Mouse (Mus musculus): ENCODE data around the gene Rnf114. TPM values are rescaled to one million over a fixed set of nuclear protein-coding genes. Genes with fewer than 3 reads are reported as not detected.

The Rnf114 gene
- polyA plus RNA-seq, 1 experiment from 2014 or later, result 119 TPM

- H3K4me1 ChIP-seq (ENCODE audit: insufficient read depth, low read depth, low read length), result peaks cover 39% of the 10 kb centered on the region
- no peaks in the 10 kb centered on the region for H3K9me3 ChIP-seq (ENCODE audit: low read length)
- TF ChIP-seq CTCF (IDR thresholded peaks at IDR 0.05), result no peak
- TF ChIP-seq EP300 (IDR thresholded peaks at IDR 0.05), result peak; percentile 80
- WGBS, result 12% methylated on average over 16 of the region's 16 CpGs
- no peak overlapping the region for H3K4me3 ChIP-seq (ENCODE audit: low read depth, low read length)
- peak overlapping the region; percentile 32 for H3K4me2 ChIP-seq (replicated peaks; ENCODE audit: low read depth, low read length)
- peak; percentile 87 for DNase-seq (ENCODE audit: low spot score)
- H3K36me3 ChIP-seq (ENCODE audit: insufficient read depth, low read length), result no peaks in the 10 kb centered on the region
- H3K9ac ChIP-seq (replicated peaks; ENCODE audit: low read depth), result peak overlapping the region; percentile 16; the same call in 1 of the 2 replicates
- peak; percentile 60 for ATAC-seq
- H3K27me3 ChIP-seq (replicated peaks; ENCODE audit: insufficient read depth, low read length), result no peaks in the 10 kb centered on the region
- H3K27ac ChIP-seq (ENCODE audit: low read length), result peak overlapping the region; percentile 96
These were observed 50.9 kb downstream of the Rnf114 start for GRCm38 (mm10) chr2:167543121-167544003.

GRCm38 (mm10) chr2:167544004-167544356 lies 51.5 kb downstream of the Rnf114 start:
- ATAC-seq, result peak; percentile 76; the same call in 1 of the 2 replicates
- peaks cover 39% of the 10 kb centered on the region for H3K4me1 ChIP-seq (ENCODE audit: insufficient read depth, low read depth, low read length)
- H3K27me3 ChIP-seq (replicated peaks; ENCODE audit: insufficient read depth, low read length), result no peaks in the 10 kb centered on the region
- peak overlapping the region; percentile 96 for H3K27ac ChIP-seq (ENCODE audit: low read length)
- no peaks in the 10 kb centered on the region for H3K36me3 ChIP-seq (ENCODE audit: insufficient read depth, low read length)
- no peak overlapping the region for H3K4me2 ChIP-seq (replicated peaks; ENCODE audit: low read depth, low read length)
- H3K9me3 ChIP-seq (ENCODE audit: low read length), result no peaks in the 10 kb centered on the region
- 9% methylated on average over 4 of the region's 4 CpGs for WGBS
- H3K4me3 ChIP-seq (ENCODE audit: low read depth, low read length), result no peak overlapping the region
- no peak for TF ChIP-seq EP300 (IDR thresholded peaks at IDR 0.05)
- no peak for TF ChIP-seq CTCF (IDR thresholded peaks at IDR 0.05)
- peak; percentile 86 for DNase-seq (ENCODE audit: low spot score)
- H3K9ac ChIP-seq (replicated peaks; ENCODE audit: low read depth), result peak overlapping the region; percentile 16; the same call in 1 of the 2 replicates

GRCm38 (mm10) chr2:167544456-167544855 lies 52.0 kb downstream of the Rnf114 start:
- Histone ChIP-seq H3K27ac (ENCODE audit: low read length) (peak overlapping the region; percentile 96), H3K36me3 (ENCODE audit: insufficient read depth, low read length) (no peaks in the 10 kb centered on the region), H3K9me3 (ENCODE audit: low read length) (no peaks in the 10 kb centered on the region), H3K27me3 (replicated peaks; ENCODE audit: insufficient read depth, low read length) (no peaks in the 10 kb centered on the region), H3K9ac (replicated peaks; ENCODE audit: low read depth) (no peak overlapping the region), H3K4me2 (replicated peaks; ENCODE audit: low read depth, low read length) (no peak overlapping the region), H3K4me1 (ENCODE audit: insufficient read depth, low read depth, low read length) (peaks cover 39% of the 10 kb centered on the region), H3K4me3 (ENCODE audit: low read depth, low read length) (no peak overlapping the region)
- ATAC-seq (no peak), DNase-seq (ENCODE audit: low spot score) (peak; percentile 59)
- WGBS, result 33% methylated on average over 5 of the region's 5 CpGs
- TF ChIP-seq EP300 (IDR thresholded peaks at IDR 0.05) (0 out of 2 replicates have a peak, but pooled peaks have one; percentile 13), CTCF (IDR thresholded peaks at IDR 0.05) (no peak)

- Histone ChIP-seq H3K9me3 (ENCODE audit: low read length) (no peaks in the 10 kb centered on the region), H3K4me1 (ENCODE audit: insufficient read depth, low read depth, low read length) (peaks cover 28% of the 10 kb centered on the region), H3K4me3 (ENCODE audit: low read depth, low read length) (no peak overlapping the region), H3K36me3 (ENCODE audit: insufficient read depth, low read length) (no peaks in the 10 kb centered on the region), H3K27me3 (replicated peaks; ENCODE audit: insufficient read depth, low read length) (no peaks in the 10 kb centered on the region), H3K4me2 (replicated peaks; ENCODE audit: low read depth, low read length) (no peak overlapping the region), H3K9ac (replicated peaks; ENCODE audit: low read depth) (no peak overlapping the region), H3K27ac (ENCODE audit: low read length) (peak overlapping the region; percentile 20; the same call in 1 of the 2 replicates)
- ATAC-seq (no peak), DNase-seq (ENCODE audit: low spot score) (no peak)
- TF ChIP-seq EP300 (IDR thresholded peaks at IDR 0.05) (no peak), CTCF (IDR thresholded peaks at IDR 0.05) (no peak)
- WGBS, result 65% methylated on average over 18 of the region's 18 CpGs
These were observed 54.2 kb downstream of the Rnf114 start for GRCm38 (mm10) chr2:167546447-167547195.

GRCm38 (mm10) chr2:167547444-167547843 lies 55.0 kb downstream of the Rnf114 start:
- H3K9me3 ChIP-seq (ENCODE audit: low read length), result no peaks in the 10 kb centered on the region
- no peak for TF ChIP-seq EP300 (IDR thresholded peaks at IDR 0.05)
- no peak for TF ChIP-seq CTCF (IDR thresholded peaks at IDR 0.05)
- H3K4me1 ChIP-seq (ENCODE audit: insufficient read depth, low read depth, low read length), result peaks cover 20% of the 10 kb centered on the region
- no peak for ATAC-seq
- H3K4me3 ChIP-seq (ENCODE audit: low read depth, low read length), result no peak overlapping the region
- H3K27me3 ChIP-seq (replicated peaks; ENCODE audit: insufficient read depth, low read length), result no peaks in the 10 kb centered on the region
- no peak for DNase-seq (ENCODE audit: low spot score)
- H3K9ac ChIP-seq (replicated peaks; ENCODE audit: low read depth), result no peak overlapping the region
- H3K27ac ChIP-seq (ENCODE audit: low read length), result no peak overlapping the region
- 92% methylated on average over 8 of the region's 8 CpGs for WGBS
- H3K36me3 ChIP-seq (ENCODE audit: insufficient read depth, low read length), result no peaks in the 10 kb centered on the region
- H3K4me2 ChIP-seq (replicated peaks; ENCODE audit: low read depth, low read length), result no peak overlapping the region

- no peak overlapping the region for H3K9ac ChIP-seq (replicated peaks; ENCODE audit: low read depth)
- DNase-seq (ENCODE audit: low spot score) (no peak), ATAC-seq (no peak)
- 72% methylated on average over 7 of the region's 7 CpGs for WGBS
- H3K4me1 ChIP-seq (ENCODE audit: insufficient read depth, low read depth, low read length), result peaks cover 5% of the 10 kb centered on the region
- no peak overlapping the region for H3K4me2 ChIP-seq (replicated peaks; ENCODE audit: low read depth, low read length)
- TF ChIP-seq CTCF (IDR thresholded peaks at IDR 0.05), result no peak
- no peak for TF ChIP-seq EP300 (IDR thresholded peaks at IDR 0.05)
- no peaks in the 10 kb centered on the region for H3K9me3 ChIP-seq (ENCODE audit: low read length)
- H3K36me3 ChIP-seq (ENCODE audit: insufficient read depth, low read length), result no peaks in the 10 kb centered on the region
- no peaks in the 10 kb centered on the region for H3K27me3 ChIP-seq (replicated peaks; ENCODE audit: insufficient read depth, low read length)
- no peak overlapping the region for H3K27ac ChIP-seq (ENCODE audit: low read length)
- no peak overlapping the region for H3K4me3 ChIP-seq (ENCODE audit: low read depth, low read length)
These were observed 56.5 kb downstream of the Rnf114 start for GRCm38 (mm10) chr2:167548961-167549360.

Measured in lung, postnatal 0 days (tissue).